Mouse (Mus musculus) heart, postnatal 0 days (tissue): ENCODE measurements around the gene Dctn3.

Experiments
- CTCF ChIP-seq: IDR thresholded peaks from 2 replicates; pipeline ENCODE4 v1.5.1; 2016; ENCODE audit warnings: antibody characterized with exemption, control low read depth, low read depth
- EP300 ChIP-seq: IDR thresholded peaks from 2 replicates; pipeline ENCODE4 v1.6.1; 2016; ENCODE audit warnings: antibody characterized with exemption, low read depth

DNA sequence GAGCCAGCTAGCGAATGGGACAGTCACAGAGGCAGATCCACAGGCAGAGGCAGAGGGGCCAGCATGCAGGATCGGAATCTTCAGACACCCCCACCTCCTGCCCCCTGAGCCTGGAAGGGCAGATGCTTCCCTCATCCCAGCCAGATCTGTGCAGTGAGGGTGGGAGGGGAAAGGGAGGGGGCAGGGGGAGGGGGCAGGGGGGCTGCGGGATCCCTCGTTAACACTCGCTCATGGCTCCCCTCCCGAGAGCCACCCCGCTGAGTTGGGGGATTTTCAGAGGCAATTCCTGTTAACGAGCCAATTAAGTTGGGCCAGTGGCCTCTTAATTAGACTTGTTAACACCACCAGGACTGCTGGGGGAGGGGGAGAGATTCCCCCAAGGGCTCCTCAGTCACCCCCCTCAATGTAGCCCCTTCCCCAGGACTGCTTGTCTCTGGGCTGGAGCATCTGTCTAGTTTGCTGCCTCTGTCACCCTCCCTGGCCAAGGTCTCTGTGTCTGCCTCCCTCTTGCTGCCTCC lies 50.9 kb downstream of the Dctn3 start:
- no peak for TF ChIP-seq CTCF
- no peak for TF ChIP-seq EP300
